Mouse (Mus musculus): ENCODE data around the gene Mypn. TPM values are rescaled to one million over a fixed set of nuclear protein-coding genes. Genes with fewer than 3 reads are reported as not detected.

The Mypn gene
- total and polyA plus RNA-seq, 3 experiments, result 0.17 to 0.81 (median 0.39) TPM

- no peak for TF ChIP-seq NELFE (IDR thresholded peaks at IDR 0.05; ENCODE audit: low read depth, low read length)
- no peak for TF ChIP-seq RAD21 (IDR thresholded peaks at IDR 0.05; ENCODE audit: low read depth, low read length)
- TF ChIP-seq EP300 (IDR thresholded peaks at IDR 0.05; ENCODE audit: low read length), result no peak
- TF ChIP-seq MAX (IDR thresholded peaks at IDR 0.05; ENCODE audit: low read length), result no peak
- no peak for TF ChIP-seq KAT2A (IDR thresholded peaks at IDR 0.05; ENCODE audit: insufficient replicate concordance, low read length)
- no peak for TF ChIP-seq PAX5 (IDR thresholded peaks at IDR 0.05; ENCODE audit: low read length)
- no peak for TF ChIP-seq MXI1 (IDR thresholded peaks at IDR 0.05; ENCODE audit: low read depth, low read length)
- no peak for TF ChIP-seq ETS1 (conservative IDR thresholded peaks at IDR 0.05; ENCODE audit: low read depth, low read length)
- no peak for TF ChIP-seq JUN (IDR thresholded peaks at IDR 0.05; ENCODE audit: insufficient read depth, low read depth, low read length)
- no peak for TF ChIP-seq ZKSCAN1 (IDR thresholded peaks at IDR 0.05; ENCODE audit: borderline replicate concordance, low read depth, low read length)
- TF ChIP-seq ELF1 (IDR thresholded peaks at IDR 0.05; ENCODE audit: low read depth, low read length), result no peak
- no peak for TF ChIP-seq BHLHE40 (IDR thresholded peaks at IDR 0.05; ENCODE audit: low read depth, low read length)
- no peak for TF ChIP-seq MYC (IDR thresholded peaks at IDR 0.05; ENCODE audit: low read depth, low read length)
- TF ChIP-seq JUND (conservative IDR thresholded peaks at IDR 0.05; ENCODE audit: low read depth, low read length), result no peak
- dilution Hi-C loops (cut with MboI; ENCODE audit: extremely low pct_ligation_motif_present, extremely low pct_unique_long_range_greater_than_20kb, low sequenced_read_pairs), result no loop called here
- Histone ChIP-seq H3K36me3 (replicated peaks in 1 of 2; ENCODE audit: control insufficient read depth in 1 of 2, insufficient read depth in 1 of 2, low read length in 1 of 2) (no peaks in the 10 kb centered on the region), H3K4me3 (replicated peaks in 1 of 3; ENCODE audit: low read depth in 2 of 3, low read length in 2 of 3, poor library complexity in 1 of 3) (no peak overlapping the region), H3K79me2 (replicated peaks; ENCODE audit: control insufficient read depth, extremely low read depth, insufficient read depth, poor library complexity, severe bottlenecking) (no peaks in the 10 kb centered on the region), H3K4me1 (ENCODE audit: control insufficient read depth in 1 of 2, insufficient read depth in 2 of 2) (peaks cover 0 to 12% of the 10 kb centered on the region in 2 experiments; a peak in 1 of 4 replicates), H3K27me3 (replicated peaks) (no peaks in the 10 kb centered on the region), H3K9me3 (replicated peaks; ENCODE audit: low read length) (no peaks in the 10 kb centered on the region), H3K27ac (ENCODE audit: insufficient read depth, low read depth) (no peak overlapping the region), H3K9ac (ENCODE audit: insufficient read depth, low read depth) (no peak overlapping the region), H3K4me2 (ENCODE audit: insufficient read depth, low read depth, poor library complexity, severe bottlenecking) (no peak overlapping the region)
- no peak for DNase-seq (ENCODE audit: extremely low read depth)
- in situ Hi-C loops (cut with MboI; ENCODE audit: low pct_ligation_motif_present, low pct_unique_long_range_greater_than_20kb, low sequenced_read_pairs), result no loop called here
Measured at GRCm38 (mm10) chr10:63184451-63184850, 19.3 kb downstream of the Mypn start.

GRCm38 (mm10) chr10:63182177-63182768 lies 21.5 kb downstream of the Mypn start:
- H3K27me3 ChIP-seq (replicated peaks), result no peaks in the 10 kb centered on the region
- no peak overlapping the region for H3K4me3 ChIP-seq (replicated peaks in 1 of 3; ENCODE audit: low read depth in 2 of 3, low read length in 2 of 3, poor library complexity in 1 of 3)
- TF ChIP-seq USF2 (conservative IDR thresholded peaks at IDR 0.05; ENCODE audit: low read depth, low read length), result no peak
- 0 out of 2 replicates have a peak, but pooled peaks have one; percentile 6 for TF ChIP-seq IRF4 (IDR thresholded peaks at IDR 0.05; ENCODE audit: low read depth, low read length)
- no peak for TF ChIP-seq NRF1 (IDR thresholded peaks at IDR 0.05; ENCODE audit: low read depth, low read length)
- TF ChIP-seq MAZ (IDR thresholded peaks at IDR 0.05; ENCODE audit: low read depth, low read length), result peak; percentile 36; the same call in 1 of the 2 replicates
- TF ChIP-seq MAX (IDR thresholded peaks at IDR 0.05; ENCODE audit: low read length), result no peak
- no peak for TF ChIP-seq ZC3H11A (IDR thresholded peaks at IDR 0.05; ENCODE audit: low read depth, low read length)
- no peak for TF ChIP-seq ZNF384 (IDR thresholded peaks at IDR 0.05; ENCODE audit: low read depth, low read length)
- dilution Hi-C loops (cut with MboI; ENCODE audit: extremely low pct_ligation_motif_present, extremely low pct_unique_long_range_greater_than_20kb, low sequenced_read_pairs), result no loop called here
- peak; percentile 55 for DNase-seq (ENCODE audit: extremely low read depth)
- H3K36me3 ChIP-seq (replicated peaks in 1 of 2; ENCODE audit: control insufficient read depth in 1 of 2, insufficient read depth in 1 of 2, low read length in 1 of 2), result no peaks in the 10 kb centered on the region
- in situ Hi-C loops (cut with MboI; ENCODE audit: low pct_ligation_motif_present, low pct_unique_long_range_greater_than_20kb, low sequenced_read_pairs), result no loop called here
- no peak overlapping the region for H3K27ac ChIP-seq (ENCODE audit: insufficient read depth, low read depth)
- peaks cover 0 to 12% of the 10 kb centered on the region in 2 experiments; a peak in 1 of 4 replicates for H3K4me1 ChIP-seq (ENCODE audit: control insufficient read depth in 1 of 2, insufficient read depth in 2 of 2)
- H3K9me3 ChIP-seq (replicated peaks; ENCODE audit: low read length), result no peaks in the 10 kb centered on the region
- H3K9ac ChIP-seq (ENCODE audit: insufficient read depth, low read depth), result no peak overlapping the region
- H3K4me2 ChIP-seq (ENCODE audit: insufficient read depth, low read depth, poor library complexity, severe bottlenecking), result no peak overlapping the region
- H3K79me2 ChIP-seq (replicated peaks; ENCODE audit: control insufficient read depth, extremely low read depth, insufficient read depth, poor library complexity, severe bottlenecking), result no peaks in the 10 kb centered on the region

All from CH12.LX (cell line).